Mouse (Mus musculus): ENCODE data around the gene Trim63.

DNA sequence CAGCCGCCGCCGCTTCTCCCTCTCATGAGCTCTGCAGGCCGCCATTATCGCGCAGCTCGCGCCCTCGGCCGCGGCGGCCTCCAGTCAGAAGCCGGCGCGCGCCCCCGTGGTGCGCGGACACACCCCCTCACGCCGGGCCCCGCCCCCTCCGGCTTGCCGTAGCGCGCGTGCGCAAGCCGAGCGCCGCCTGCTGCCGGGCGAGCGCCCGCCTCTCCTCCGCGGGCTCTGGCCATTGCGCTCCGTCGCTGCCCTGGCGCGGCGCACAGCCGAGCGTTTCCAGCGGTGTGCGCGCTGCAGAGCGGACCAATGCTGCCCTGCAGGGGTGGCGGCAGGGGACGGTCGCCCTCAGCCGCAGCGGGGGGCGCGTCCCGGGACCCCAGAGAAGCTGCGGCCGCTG is 27.8 kb upstream of the Trim63 start:
- TF ChIP-seq CTCF (conservative IDR thresholded peaks at IDR 0.05; ENCODE audit: low read length) (no peak), NANOG (IDR thresholded peaks at IDR 0.05; ENCODE audit: borderline replicate concordance, low read length) (no peak), POU5F1 (IDR thresholded peaks at IDR 0.05; ENCODE audit: borderline replicate concordance, low read length) (no peak)

All from E14TG2a.4 (cell line).